Mouse (Mus musculus) limb, embryonic 11.5 days (tissue): ENCODE data around the gene Abcc4. TPM values are rescaled to one million over a fixed set of nuclear protein-coding genes. Genes with fewer than 3 reads are reported as not detected.

ENCODE experiments used
- ATAC-seq: fragments of 200-750 bp; cut with Nextera tagmentation; 2 replicates; pipeline ENCODE4 v1.8.0; 2017; ENCODE audit warnings: low read depth; ENCODE audit not compliant: insufficient number of reproducible peaks, low FRiP score, low TSS enrichment
- DNase-seq: peaks from one replicate; pipeline ENCODE4 v3.0.0-alpha.2; 2015; ENCODE audit warnings: low spot score
- H3K27ac ChIP-seq: fragments of 300-500 bp; sonication (generic); replicated peaks from 2 replicates; pipeline ENCODE4 v1.5.1; 2014; ENCODE audit warnings: low read depth, mild to moderate bottlenecking, low read length
- H3K27me3 ChIP-seq: fragments of 300-500 bp; sonication (generic); 2 replicates; pipeline ENCODE4 v1.6.1; 2014; ENCODE audit warnings: mild to moderate bottlenecking, low read length, mixed read lengths; ENCODE audit not compliant: control insufficient read depth, insufficient read depth
- H3K36me3 ChIP-seq: fragments of 300-500 bp; sonication (generic); 2 replicates; pipeline ENCODE4 v1.6.1; 2014; ENCODE audit warnings: mild to moderate bottlenecking, low read length, moderate library complexity, mixed read lengths; ENCODE audit not compliant: control insufficient read depth, insufficient read depth
- H3K4me1 ChIP-seq: fragments of 300-500 bp; sonication (generic); 2 replicates; pipeline ENCODE4 v1.6.1; 2014; ENCODE audit warnings: low read length, mixed read lengths; ENCODE audit not compliant: control insufficient read depth, insufficient read depth
- H3K4me2 ChIP-seq: fragments of 300-500 bp; sonication (generic); 2 replicates; pipeline ENCODE4 v1.6.1; 2014; ENCODE audit warnings: low read depth, mild to moderate bottlenecking, moderate library complexity; ENCODE audit not compliant: severe bottlenecking
- H3K4me3 ChIP-seq: fragments of 300-500 bp; sonication (generic); 2 replicates; pipeline ENCODE4 v1.5.1; 2014; ENCODE audit warnings: low read depth, low read length
- H3K9ac ChIP-seq: fragments of 300-500 bp; sonication (generic); 2 replicates; pipeline ENCODE4 v1.6.1; 2014; ENCODE audit warnings: mild to moderate bottlenecking, low read length
- H3K9me3 ChIP-seq: fragments of 300-500 bp; sonication (generic); 2 replicates; pipeline ENCODE4 v1.6.1; 2016; ENCODE audit warnings: low read length; ENCODE audit not compliant: control insufficient read depth
- WGBS: fragments of 180-500 bp; shearing (Covaris S2); extraction: QIAGEN DNeasy Blood & Tissue Kit; methylation state at CpG from one replicate; pipeline ENCODE4 v1.1.7; 2014; 5-methylcytosine and 5-hydroxymethylcytosine counted together
- polyA plus RNA-seq: library from polyadenylated mRNA; unstranded; fragments of >200 nt; fragmentation: Nextera tagmentation; extraction: Ambion mirVana; gene quantifications from 2 replicates; pipeline ENCODE4 v1.2.1, GENCODE M21; 2014

Gene Abcc4
- polyA plus RNA-seq, 1 experiment from 2014 or later: 2.9 TPM

DNA sequence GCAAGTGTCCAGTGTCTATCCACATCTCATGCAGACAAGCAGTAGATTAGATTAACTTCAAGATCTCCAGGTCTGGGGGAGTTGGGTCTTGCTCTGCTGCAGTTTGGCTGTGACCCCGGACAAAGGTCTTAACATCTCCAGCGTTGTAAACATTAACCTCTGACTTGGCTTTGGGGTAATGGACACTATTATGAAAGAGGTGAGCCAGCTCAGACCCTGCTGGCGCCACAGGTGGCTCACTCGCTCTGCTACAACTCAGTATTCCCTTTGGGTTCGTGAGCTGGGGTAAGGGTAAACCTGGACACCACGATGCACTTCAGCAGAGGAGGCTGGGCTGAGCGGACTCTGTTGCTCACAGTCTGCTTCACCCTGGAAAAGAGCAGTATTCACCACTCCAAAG is 11.7 kb downstream of the Abcc4 start:
- Histone ChIP-seq H3K9me3 (no peaks in the 10 kb centered on the region), H3K9ac (no peak overlapping the region), H3K4me2 (no peak overlapping the region), H3K27me3 (no peaks in the 10 kb centered on the region), H3K4me3 (no peak overlapping the region), H3K36me3 (no peaks in the 10 kb centered on the region), H3K27ac (no peak overlapping the region), H3K4me1 (peaks cover 3% of the 10 kb centered on the region; the same call in 1 of the 2 replicates)
- ATAC-seq: no peak
- WGBS: 77% methylated on average over 7 of the region's 7 CpGs
- DNase-seq: no peak

DNA sequence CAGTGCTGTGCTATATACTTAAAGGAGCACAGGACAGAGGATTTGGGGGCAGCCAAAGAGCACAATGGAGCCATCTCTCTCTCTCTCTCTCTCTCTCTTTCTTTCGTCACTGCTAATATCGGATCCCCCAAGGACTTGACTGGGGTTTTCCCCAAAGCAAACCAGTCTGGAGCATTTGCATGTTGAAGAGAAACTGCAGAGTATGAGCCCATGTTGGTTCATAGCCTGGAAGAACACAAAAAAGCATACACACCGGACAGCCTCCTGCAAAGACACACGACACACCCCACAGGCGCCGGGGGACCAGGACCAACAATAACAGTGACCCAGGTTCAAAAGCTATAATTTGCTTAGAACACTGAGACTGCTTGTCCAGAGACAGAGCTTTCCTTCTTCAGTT is 14.1 kb downstream of the Abcc4 start:
- WGBS: 86% methylated on average over 6 of the region's 6 CpGs
- no peak overlapping the region for H3K4me2 ChIP-seq
- H3K36me3 ChIP-seq: no peaks in the 10 kb centered on the region
- no peak overlapping the region for H3K27ac ChIP-seq
- DNase-seq: no peak
- H3K9ac ChIP-seq: no peak overlapping the region
- peaks cover 7% of the 10 kb centered on the region; the same call in 1 of the 2 replicates for H3K4me1 ChIP-seq
- no peak overlapping the region for H3K4me3 ChIP-seq
- ATAC-seq: no peak
- H3K27me3 ChIP-seq: no peaks in the 10 kb centered on the region
- H3K9me3 ChIP-seq: no peaks in the 10 kb centered on the region

DNA sequence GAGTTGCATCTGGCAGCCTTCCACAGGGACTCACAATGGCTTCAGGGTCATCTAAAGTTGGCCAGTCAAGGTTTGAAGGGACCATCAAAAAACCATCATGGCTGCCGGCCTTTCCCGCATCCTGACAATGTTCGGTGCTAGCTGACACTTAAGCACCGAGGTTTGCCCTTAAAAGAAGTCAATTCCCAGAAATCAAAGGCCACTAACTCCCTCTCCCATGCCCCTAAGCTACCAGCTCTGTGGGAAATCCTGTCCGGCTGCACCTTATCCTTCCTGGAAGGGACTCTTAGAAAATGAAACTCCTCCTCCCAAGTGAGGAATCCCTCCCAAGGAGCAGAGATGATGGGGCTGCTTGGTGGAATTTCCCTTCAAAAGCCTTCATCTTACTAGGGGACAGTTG is 14.6 kb downstream of the Abcc4 start:
- Histone ChIP-seq H3K27ac (no peak overlapping the region), H3K9me3 (no peaks in the 10 kb centered on the region), H3K4me1 (peaks cover 8% of the 10 kb centered on the region), H3K4me3 (no peak overlapping the region), H3K27me3 (no peaks in the 10 kb centered on the region), H3K9ac (no peak overlapping the region), H3K36me3 (no peaks in the 10 kb centered on the region), H3K4me2 (no peak overlapping the region)
- DNase-seq (no peak), ATAC-seq (no peak)
- 84% methylated on average over 5 of the region's 5 CpGs for WGBS

DNA sequence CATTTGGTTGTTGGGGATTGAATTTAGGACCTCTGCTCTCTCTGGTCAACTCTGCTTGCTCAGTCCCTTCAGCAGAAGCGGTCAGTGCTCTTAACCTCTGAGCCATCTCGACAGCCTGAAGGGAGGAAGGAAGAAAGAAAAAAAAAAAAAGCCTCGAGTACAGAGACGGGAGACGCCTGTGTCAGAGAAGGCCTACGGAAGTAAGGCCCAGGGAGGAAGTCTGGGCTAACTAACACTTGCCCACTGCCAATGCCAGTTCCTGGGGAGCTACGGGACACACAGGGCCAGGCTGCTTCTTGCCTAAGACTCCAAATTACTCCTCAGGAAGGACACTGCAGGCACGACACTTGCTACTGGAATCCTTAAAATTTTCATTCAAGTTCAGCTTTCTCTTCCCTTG is 15.1 kb downstream of the Abcc4 start:
- no peaks in the 10 kb centered on the region for H3K36me3 ChIP-seq
- H3K4me1 ChIP-seq: peaks cover 11% of the 10 kb centered on the region
- WGBS: 70% methylated on average over 8 of the region's 8 CpGs
- H3K4me3 ChIP-seq: no peak overlapping the region
- H3K4me2 ChIP-seq: no peak overlapping the region
- no peak overlapping the region for H3K27ac ChIP-seq
- no peak for ATAC-seq
- no peak for DNase-seq
- H3K27me3 ChIP-seq: no peaks in the 10 kb centered on the region
- H3K9me3 ChIP-seq: no peaks in the 10 kb centered on the region
- H3K9ac ChIP-seq: no peak overlapping the region

DNA sequence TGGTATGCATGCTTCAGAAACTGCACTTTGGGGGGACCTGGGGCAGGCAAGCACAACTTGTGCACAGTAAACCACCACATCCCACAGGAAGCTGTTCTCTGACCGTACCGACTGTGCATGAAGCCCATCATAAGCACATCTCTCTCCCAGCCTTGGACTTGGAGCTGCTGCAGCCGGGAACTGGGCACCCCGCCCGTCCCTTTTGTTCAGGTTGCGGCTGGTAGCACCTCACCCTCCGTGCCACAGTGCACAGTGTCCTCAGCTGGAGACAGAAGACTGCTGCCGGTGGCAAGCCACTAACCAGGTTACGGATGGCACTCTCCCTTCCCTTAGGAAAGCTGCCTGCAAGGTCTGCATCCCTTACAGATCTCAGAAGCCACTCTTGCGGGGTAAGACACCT is 15.7 kb downstream of the Abcc4 start:
- Histone ChIP-seq H3K36me3 (no peaks in the 10 kb centered on the region), H3K4me3 (no peak overlapping the region), H3K9ac (no peak overlapping the region), H3K27me3 (no peaks in the 10 kb centered on the region), H3K27ac (no peak overlapping the region; the same call in 1 of the 2 replicates), H3K4me2 (no peak overlapping the region), H3K9me3 (no peaks in the 10 kb centered on the region), H3K4me1 (peaks cover 11% of the 10 kb centered on the region)
- DNase-seq (no peak), ATAC-seq (no peak)
- 80% methylated on average over 10 of the region's 10 CpGs for WGBS

DNA sequence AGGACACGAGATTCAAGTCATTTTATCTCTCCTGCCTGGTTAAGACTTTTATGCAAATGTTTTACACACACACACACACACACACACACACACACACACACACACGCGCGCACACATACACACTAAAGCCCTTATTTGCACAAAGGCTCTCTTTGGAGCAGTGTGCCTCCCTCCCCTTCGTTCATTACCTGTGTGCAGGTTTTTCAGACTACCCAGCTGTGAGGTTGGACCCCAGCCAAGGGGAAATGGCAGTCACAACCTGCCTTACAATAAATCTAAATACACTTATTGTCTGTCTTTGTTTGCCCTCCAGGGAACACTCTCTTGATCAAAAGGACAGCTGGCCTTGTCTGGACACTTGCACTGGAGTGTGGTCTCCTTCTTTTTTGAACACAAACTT is 17.4 kb downstream of the Abcc4 start:
- DNase-seq: peak; percentile 54
- 64% methylated on average over 5 of the region's 5 CpGs for WGBS
- Histone ChIP-seq H3K4me3 (no peak overlapping the region), H3K27me3 (no peaks in the 10 kb centered on the region), H3K36me3 (no peaks in the 10 kb centered on the region), H3K27ac (no peak overlapping the region), H3K9me3 (no peaks in the 10 kb centered on the region), H3K4me2 (no peak overlapping the region), H3K4me1 (peaks cover 11% of the 10 kb centered on the region), H3K9ac (peak overlapping the region; percentile 30; the same call in 1 of the 2 replicates)
- ATAC-seq: 0 out of 2 replicates have a peak, but pooled peaks have one; percentile 32

DNA sequence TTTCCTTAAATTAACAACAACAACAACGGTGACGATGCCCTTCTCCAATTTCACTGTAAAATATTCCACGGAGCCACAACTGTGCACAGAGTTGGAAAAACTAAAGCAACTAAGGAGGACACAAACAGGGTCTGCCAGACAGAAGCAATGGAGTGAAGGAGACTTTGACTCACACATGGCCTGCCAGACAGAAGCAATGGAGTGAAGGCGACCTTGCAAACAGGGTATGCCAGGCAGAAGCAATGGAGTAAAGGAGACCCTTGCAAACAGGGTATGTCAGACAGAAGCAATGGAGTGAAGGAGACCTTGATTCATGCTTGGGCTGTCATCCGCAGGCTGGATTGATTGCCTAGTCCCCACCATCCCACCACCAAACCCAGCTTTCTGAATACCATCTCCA is 19.2 kb downstream of the Abcc4 start:
- peak; percentile 54 for DNase-seq
- Histone ChIP-seq H3K9ac (no peak overlapping the region), H3K27ac (no peak overlapping the region), H3K4me1 (peaks cover 11% of the 10 kb centered on the region), H3K27me3 (no peaks in the 10 kb centered on the region), H3K4me3 (no peak overlapping the region), H3K36me3 (no peaks in the 10 kb centered on the region), H3K9me3 (no peaks in the 10 kb centered on the region), H3K4me2 (no peak overlapping the region)
- ATAC-seq: 0 out of 2 replicates have a peak, but pooled peaks have one; percentile 9
- 70% methylated on average over 5 of the region's 5 CpGs for WGBS

DNA sequence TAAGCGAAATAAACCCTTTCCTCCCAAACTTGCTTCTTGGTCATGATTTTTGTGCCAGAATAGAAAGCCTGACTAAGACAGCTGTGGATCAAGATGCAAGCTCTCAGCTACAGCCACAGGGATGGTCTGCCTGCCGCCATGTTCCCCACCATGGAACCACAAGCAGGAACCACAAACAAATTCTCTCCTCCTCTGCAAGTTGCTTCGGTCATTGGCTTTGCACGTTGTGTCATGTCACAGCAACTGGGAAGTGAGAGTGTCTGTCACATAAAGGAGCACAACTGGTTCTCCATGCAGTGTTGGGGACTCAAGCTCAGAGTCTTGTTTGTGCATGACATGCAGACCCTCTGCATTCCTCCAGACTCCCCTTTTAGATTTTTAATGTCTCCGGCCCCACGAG is 20.4 kb downstream of the Abcc4 start:
- no peak overlapping the region for H3K4me3 ChIP-seq
- H3K27ac ChIP-seq: no peak overlapping the region
- no peak for ATAC-seq
- H3K36me3 ChIP-seq: no peaks in the 10 kb centered on the region
- no peak overlapping the region for H3K9ac ChIP-seq
- WGBS: 93% methylated on average over 6 of the region's 6 CpGs
- H3K4me2 ChIP-seq: no peak overlapping the region
- DNase-seq: no peak
- no peaks in the 10 kb centered on the region for H3K27me3 ChIP-seq
- H3K4me1 ChIP-seq: peaks cover 11% of the 10 kb centered on the region
- no peaks in the 10 kb centered on the region for H3K9me3 ChIP-seq

DNA sequence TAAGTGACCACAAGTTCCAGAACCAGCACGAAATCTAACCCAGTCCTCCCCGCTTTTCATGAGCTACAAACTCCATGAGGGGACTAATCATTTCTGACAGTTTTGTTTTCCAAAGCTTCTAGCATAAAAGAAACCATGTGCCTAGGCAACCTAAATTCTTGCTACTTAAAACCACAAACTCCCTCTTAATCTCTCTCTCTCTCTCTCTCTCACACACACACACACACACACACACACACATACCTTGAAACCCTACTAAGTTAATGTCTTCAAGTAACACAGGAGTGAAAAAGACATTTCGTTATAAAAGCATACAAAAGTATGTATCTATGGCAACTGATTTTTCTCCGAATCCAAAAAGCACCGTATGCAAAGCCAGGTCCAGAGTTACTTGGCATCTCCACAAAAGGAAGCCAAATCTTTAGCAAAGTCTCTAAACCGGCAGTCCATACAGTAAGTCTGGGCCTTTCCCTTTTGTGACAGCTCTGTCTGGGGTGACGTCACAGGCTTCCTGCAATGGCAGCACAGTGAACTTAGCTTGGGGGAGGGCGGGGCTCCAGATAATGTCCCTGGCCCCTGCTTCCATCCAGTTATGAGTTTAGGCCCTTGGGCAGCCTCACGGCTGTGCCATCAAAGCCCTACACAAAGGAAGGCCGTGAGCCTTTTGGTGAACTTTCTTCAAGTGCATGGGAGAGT is 23.5 kb downstream of the Abcc4 start:
- Histone ChIP-seq H3K27me3 (no peaks in the 10 kb centered on the region), H3K9me3 (no peaks in the 10 kb centered on the region), H3K4me1 (peaks cover 4% of the 10 kb centered on the region; the same call in 1 of the 2 replicates), H3K9ac (no peak overlapping the region), H3K4me3 (no peak overlapping the region), H3K36me3 (no peaks in the 10 kb centered on the region), H3K27ac (no peak overlapping the region), H3K4me2 (no peak overlapping the region)
- 75% methylated on average over 10 of the region's 10 CpGs for WGBS
- DNase-seq (no peak), ATAC-seq (no peak)
